Mouse (Mus musculus) left cerebral cortex, postnatal 25 days (tissue): ENCODE measurements around the gene D930020B18Rik. TPM values are rescaled to one million over a fixed set of nuclear protein-coding genes. Genes with fewer than 3 reads are reported as not detected.

Experiments used
- microRNA-seq, 2 experiments: library from miRNA; unstranded; fragments of <30 nt; microRNA quantifications; one replicate each; pipeline ENCODE4 v1.2.0; 2022
- total RNA-seq, 2 experiments: library from RNA; stranded (reverse); gene quantifications; 2 replicates each; pipeline ENCODE4 v1.2.3; 2021

Gene D930020B18Rik
- total RNA-seq, 2 experiments from 2014 or later: 0.11 to 0.32 TPM

Small RNAs within 50 kb of the gene (microRNA-seq; reads per million reads assigned to microRNA genes)
- gene Gm24330: 0 reads per million in 2 experiments

Other genes starting within 250 kb of the D930020B18Rik start
- gene Rassf3, start 165.2 kb upstream of the D930020B18Rik start, total RNA-seq: 10 to 100 TPM; 30.4 to 37.3 TPM
- 10 to 100 TPM; 46.1 to 49.4 TPM for gene Tbk1, start 54.8 kb upstream of the D930020B18Rik start, total RNA-seq
- gene Xpot, start 15.3 kb upstream of the D930020B18Rik start, total RNA-seq: 10 to 100 TPM; 58.5 to 69.1 TPM
- gene BC048403, start 98.3 kb downstream of the D930020B18Rik start, total RNA-seq: 10 to 100 TPM in 1 of 2 experiments, 1 to 10 TPM in 1; 9.9 to 10.2 TPM